Mouse (Mus musculus) ES-Bruce4 (cell line): ENCODE data around the gene Tmem151b.

Source experiments
- CTCF ChIP-seq: IDR thresholded peaks from one replicate; pipeline ENCODE4 v1.8.1; 2011; ENCODE audit warnings: low read depth, low read length
- POLR2A ChIP-seq: IDR thresholded peaks from one replicate; pipeline ENCODE4 v1.8.1; 2011; ENCODE audit warnings: low read length; ENCODE audit not compliant: insufficient read depth

GRCm38 (mm10) chr17:45544873-45545277 lies 4.6 kb downstream of the Tmem151b start:
- TF ChIP-seq POLR2A, result no peak
- TF ChIP-seq CTCF, result no peak
